Mouse (Mus musculus) adrenal gland, postnatal 25 days (tissue): ENCODE measurements around the gene Vmn1r104. TPM values are rescaled to one million over a fixed set of nuclear protein-coding genes. Genes with fewer than 3 reads are reported as not detected.
"Not testable (repeated sequence)": the region's sequence is repeated elsewhere in the genome, so short reads cannot be mapped to it uniquely, and the experiment has no call there.

Experiments used
- DNase-seq: peaks from one replicate; pipeline ENCODE4 v3.0.0; 2021; ENCODE audit warnings: mixed read lengths
- long read RNA-seq: library from polyadenylated mRNA; stranded (forward); transcript quantifications from one replicate; pipeline ENCODE4 v2.0.0, GENCODE M21; 2021
- total RNA-seq: library from RNA; stranded (reverse); gene quantifications from 2 replicates; pipeline ENCODE4 v1.2.3, GENCODE M21; 2021

Vmn1r104 gene
- not detected in 2 replicates for total RNA-seq
- long read RNA-seq: 0 reads

GRCm38 (mm10) chr7:20533537-20533936 lies at the start of gene Vmn1r104:
TSS of gene Vmn1r104 (plus strand) at chr7:20533837.
- not testable (repeated sequence) for DNase-seq

GRCm38 (mm10) chr7:20510434-20510833 lies 23.2 kb upstream of the Vmn1r104 start, which contains the start of gene Vmn1r103:
TSS of gene Vmn1r103 (minus strand) at chr7:20510534.
- not testable (repeated sequence) for DNase-seq

DNA sequence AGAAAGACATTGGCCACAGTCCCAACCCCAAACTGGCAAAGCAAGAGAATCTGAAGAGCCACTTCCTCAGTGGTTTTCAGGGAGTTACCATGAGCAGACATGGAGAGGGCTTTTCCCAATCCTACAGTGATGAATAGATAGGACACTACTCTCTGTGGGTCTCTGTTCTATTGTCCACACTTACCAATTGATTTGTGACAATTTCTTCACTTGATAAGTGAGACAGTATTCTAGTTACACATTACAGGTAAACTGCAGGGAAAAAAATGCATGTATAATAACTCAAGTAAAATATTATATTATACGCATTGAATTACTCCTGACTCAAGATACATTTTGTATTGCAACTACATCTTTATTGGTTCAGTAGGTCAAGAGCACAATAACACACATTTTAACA lies 12.0 kb downstream of the Vmn1r104 start, which contains the start of gene Gm5726:
Gene Gm5726, minus strand, starts transcription at position 101 of the 400 bp plus-strand sequence.
- not testable (repeated sequence) for DNase-seq

DNA sequence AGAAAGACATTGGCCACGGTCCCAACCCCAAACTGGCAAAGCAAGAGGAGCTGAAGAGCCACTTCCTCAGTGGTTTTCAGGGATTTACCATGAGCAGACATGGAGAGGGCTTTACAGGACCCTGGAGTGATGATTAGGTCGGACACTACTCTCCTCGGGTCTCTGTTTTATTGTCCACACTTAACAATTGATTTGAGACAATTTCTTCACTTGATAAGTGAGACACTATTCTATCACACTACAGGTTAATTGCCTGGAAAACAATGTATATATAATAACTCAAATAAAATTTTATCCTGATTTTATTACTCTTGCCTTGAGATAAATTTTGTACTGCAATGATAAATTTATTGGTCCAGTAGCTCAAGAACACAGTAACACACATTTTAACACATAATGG lies 42.5 kb downstream of the Vmn1r104 start, which contains the start of gene Gm4141:
Gene Gm4141, minus strand, starts transcription at position 101 of the 400 bp plus-strand sequence.
- DNase-seq: not testable (repeated sequence)

Other genes starting within 250 kb of the Vmn1r104 start
- gene Gm4133, start 199.8 kb upstream of the Vmn1r104 start, total RNA-seq: not detected in 2 replicates
- not detected in 2 replicates for gene Gm5728, start 158.4 kb upstream of the Vmn1r104 start, total RNA-seq
- gene Vmn1r100, start 115.9 kb upstream of the Vmn1r104 start, total RNA-seq: not detected in 2 replicates
- not detected in 2 replicates for gene Vmn1r101, start 91.2 kb upstream of the Vmn1r104 start, total RNA-seq
- not detected in 2 replicates for gene Gm10670, start 58.9 kb upstream of the Vmn1r104 start, total RNA-seq
- gene Vmn1r103, start 23.3 kb upstream of the Vmn1r104 start, total RNA-seq: not detected in 2 replicates
- gene Gm5726, start 11.9 kb downstream of the Vmn1r104 start, total RNA-seq: not detected in 2 replicates
- gene Gm4141, start 42.4 kb downstream of the Vmn1r104 start, total RNA-seq: not detected in 2 replicates
- gene Gm4513, start 65.2 kb downstream of the Vmn1r104 start, total RNA-seq: not detected in 2 replicates
- gene Vmn1r107, start 135.1 kb downstream of the Vmn1r104 start, total RNA-seq: not detected in 2 replicates
- not detected in 2 replicates for gene Vmn1r111, start 169.4 kb downstream of the Vmn1r104 start, total RNA-seq
- gene Gm10668, start 196.8 kb downstream of the Vmn1r104 start, total RNA-seq: not detected in 2 replicates
- not detected in 2 replicates for gene Vmn1r112, start 237.3 kb downstream of the Vmn1r104 start, total RNA-seq